Mouse (Mus musculus) forebrain, embryonic 14.5 days (tissue): Measurements from ENCODE around the gene Ache. TPM values are rescaled to one million over a fixed set of nuclear protein-coding genes. Genes with fewer than 3 reads are reported as not detected.
"Not testable (repeated sequence)": the region's sequence is repeated elsewhere in the genome, so short reads cannot be mapped to it uniquely, and the experiment has no call there.

Source experiments
- ATAC-seq: fragments of 200-750 bp; cut with Nextera tagmentation; 2 replicates; pipeline ENCODE4 v1.8.0; 2017; ENCODE audit warnings: mild to moderate bottlenecking, moderate library complexity
- DNase-seq: peaks from one replicate; pipeline ENCODE4 v3.0.0-alpha.2; 2015; ENCODE audit warnings: low spot score
- H3K27ac ChIP-seq: fragments of 300-500 bp; sonication (generic); 2 replicates; pipeline ENCODE4 v1.5.1; 2014; ENCODE audit warnings: low read depth, mild to moderate bottlenecking, control low read depth, low read length, moderate library complexity
- H3K27me3 ChIP-seq: fragments of 300-500 bp; sonication (generic); replicated peaks from 2 replicates; pipeline ENCODE4 v1.6.1; 2014; ENCODE audit warnings: low read length, control low read depth, mixed read lengths; ENCODE audit not compliant: control insufficient read depth, insufficient read depth
- H3K36me3 ChIP-seq: fragments of 300-500 bp; sonication (generic); 2 replicates; pipeline ENCODE4 v1.6.1; 2014; ENCODE audit warnings: low read length, control low read depth; ENCODE audit not compliant: control insufficient read depth, insufficient read depth
- H3K4me1 ChIP-seq: fragments of 300-500 bp; sonication (generic); 2 replicates; pipeline ENCODE4 v1.6.1; 2014; ENCODE audit warnings: antibody characterized with exemption, low read length, control low read depth; ENCODE audit not compliant: control insufficient read depth, insufficient read depth
- H3K4me2 ChIP-seq: fragments of 300-500 bp; sonication (generic); 2 replicates; pipeline ENCODE4 v1.6.1; 2014; ENCODE audit warnings: mild to moderate bottlenecking, control low read depth, low read length
- H3K4me3 ChIP-seq: fragments of 300-500 bp; sonication (generic); 2 replicates; pipeline ENCODE4 v1.5.1; 2014; ENCODE audit warnings: low read depth, low read length, control low read depth
- H3K9ac ChIP-seq: fragments of 300-500 bp; sonication (generic); 2 replicates; pipeline ENCODE4 v1.6.1; 2014; ENCODE audit warnings: mild to moderate bottlenecking, low read length, control low read depth, moderate library complexity
- H3K9me3 ChIP-seq: fragments of 300-500 bp; sonication (generic); replicated peaks from 2 replicates; pipeline ENCODE4 v1.6.1; 2016; ENCODE audit warnings: low read length, control low read depth, mixed read lengths; ENCODE audit not compliant: control insufficient read depth
- WGBS: fragments of 180-500 bp; shearing (Covaris S2); extraction: QIAGEN DNeasy Blood & Tissue Kit; methylation state at CpG from one replicate; pipeline ENCODE4 v1.1.7; 2014; 5-methylcytosine and 5-hydroxymethylcytosine counted together
- polyA plus RNA-seq: library from polyadenylated mRNA; unstranded; fragments of >200 nt; fragmentation: Nextera tagmentation; extraction: Ambion mirVana; gene quantifications from 2 replicates; pipeline ENCODE4 v1.2.1, GENCODE M21; 2014

Gene Ache
- 6.9 and 10.9 TPM in 2 replicates for polyA plus RNA-seq

GRCm38 (mm10) chr5:137287032-137287952 is at the start of gene Ache:
Gene Ache (plus strand): TSS chr5:137287519.
- H3K27ac ChIP-seq = no peak within 1 kb of the TSS
- peak; percentile 67 for DNase-seq
- peak within 1 kb of the TSS; percentile 44 for H3K4me3 ChIP-seq
- peaks cover 26% of the 10 kb centered on the region; the same call in 1 of the 2 replicates for H3K27me3 ChIP-seq
- H3K4me1 ChIP-seq = peaks cover 10% of the 10 kb centered on the region; the same call in 1 of the 2 replicates
- peak; percentile 61 for ATAC-seq
- WGBS = 1% methylated on average over 38 of the region's 40 CpGs
- peak within 1 kb of the TSS; percentile 68 for H3K9ac ChIP-seq
- no peaks in the 10 kb centered on the region for H3K9me3 ChIP-seq
- H3K4me2 ChIP-seq = peak within 1 kb of the TSS; percentile 95
- H3K36me3 ChIP-seq = no peaks in the 10 kb centered on the region

GRCm38 (mm10) chr5:137263897-137264720 is 23.2 kb upstream of the Ache start:
- 89% methylated on average over 14 of the region's 14 CpGs for WGBS
- Histone ChIP-seq H3K9ac (no peak overlapping the region), H3K27me3 (no peaks in the 10 kb centered on the region), H3K36me3 (no peaks in the 10 kb centered on the region), H3K4me3 (no peak overlapping the region), H3K4me1 (no peaks in the 10 kb centered on the region), H3K27ac (no peak overlapping the region), H3K4me2 (no peak overlapping the region), H3K9me3 (no peaks in the 10 kb centered on the region)
- ATAC-seq (no peak), DNase-seq (no peak)

- H3K4me2 ChIP-seq = no peak overlapping the region
- H3K4me1 ChIP-seq = no peaks in the 10 kb centered on the region
- H3K9ac ChIP-seq = no peak overlapping the region
- no peaks in the 10 kb centered on the region for H3K36me3 ChIP-seq
- no peak for ATAC-seq
- 87% methylated on average over 11 of the region's 11 CpGs for WGBS
- DNase-seq = no peak
- H3K4me3 ChIP-seq = no peak overlapping the region
- no peaks in the 10 kb centered on the region for H3K9me3 ChIP-seq
- no peak overlapping the region for H3K27ac ChIP-seq
- no peaks in the 10 kb centered on the region for H3K27me3 ChIP-seq
Observed at GRCm38 (mm10) chr5:137264787-137265186, 22.5 kb upstream of the Ache start.

GRCm38 (mm10) chr5:137268131-137268910 is 19.0 kb upstream of the Ache start:
- H3K9ac ChIP-seq = no peak overlapping the region
- H3K9me3 ChIP-seq = no peaks in the 10 kb centered on the region
- H3K36me3 ChIP-seq = no peaks in the 10 kb centered on the region
- no peak overlapping the region for H3K4me3 ChIP-seq
- H3K4me1 ChIP-seq = no peaks in the 10 kb centered on the region
- WGBS = 34% methylated on average over 17 of the region's 18 CpGs
- no peaks in the 10 kb centered on the region for H3K27me3 ChIP-seq
- 0 out of 2 replicates have a peak overlapping the region, but pooled peaks have one; percentile 5 for H3K4me2 ChIP-seq
- no peak overlapping the region for H3K27ac ChIP-seq
- DNase-seq (no peak), ATAC-seq (no peak)

GRCm38 (mm10) chr5:137277360-137278342 is 9.7 kb upstream of the Ache start:
- Histone ChIP-seq H3K9ac (no peak overlapping the region), H3K9me3 (no peaks in the 10 kb centered on the region), H3K36me3 (no peaks in the 10 kb centered on the region), H3K27ac (no peak overlapping the region), H3K4me2 (no peak overlapping the region), H3K4me3 (no peak overlapping the region), H3K27me3 (no peaks in the 10 kb centered on the region), H3K4me1 (no peaks in the 10 kb centered on the region)
- peak; percentile 47 for DNase-seq
- 53% methylated on average over 18 of the region's 18 CpGs for WGBS
- ATAC-seq = no peak

GRCm38 (mm10) chr5:137284411-137284810 is 2.9 kb upstream of the Ache start:
- not testable (repeated sequence) for H3K4me2 ChIP-seq, H3K36me3 ChIP-seq, H3K9ac ChIP-seq, DNase-seq, H3K27ac ChIP-seq, H3K4me3 ChIP-seq, H3K4me1 ChIP-seq, H3K9me3 ChIP-seq, ATAC-seq
- peaks cover 20% of the 10 kb centered on the region; the same call in 1 of the 2 replicates for H3K27me3 ChIP-seq
- 90% methylated on average over 5 of the region's 6 CpGs for WGBS

- DNase-seq (no peak), ATAC-seq (no peak)
- Histone ChIP-seq H3K27ac (no peak overlapping the region), H3K9me3 (no peaks in the 10 kb centered on the region), H3K9ac (no peak overlapping the region), H3K4me3 (no peak overlapping the region), H3K4me1 (peaks cover 10% of the 10 kb centered on the region; the same call in 1 of the 2 replicates), H3K36me3 (no peaks in the 10 kb centered on the region), H3K4me2 (no peak overlapping the region), H3K27me3 (peaks cover 25% of the 10 kb centered on the region; the same call in 1 of the 2 replicates)
- 67% methylated on average over 5 of the region's 5 CpGs for WGBS
Observed at GRCm38 (mm10) chr5:137285045-137285444, 2.3 kb upstream of the Ache start.
